Mouse (Mus musculus) fibroblast of lung, adult 2 months (primary cell): ENCODE measurements around the gene Ddx56.
A peak's percentile ranks its signal among the peaks of the same experiment; 100 is the strongest.
"Not testable (repeated sequence)": the region's sequence is repeated elsewhere in the genome, so short reads cannot be mapped to it uniquely, and the experiment has no call there.

Source experiments
- DNase-seq: peaks from one replicate; pipeline ENCODE4 v3.0.0-alpha.2; 2011; ENCODE audit warnings: low read depth

Gene Ddx56

GRCm38 (mm10) chr11:6261434-6262082, 6.0 kb downstream of the Ddx56 start:
- DNase-seq, result peak; percentile 24

GRCm38 (mm10) chr11:6259413-6259812, 8.2 kb downstream of the Ddx56 start:
- DNase-seq, result no peak

- DNase-seq, result no peak
Observed at GRCm38 (mm10) chr11:6256490-6257072, 11.0 kb downstream of the Ddx56 start.

- not testable (repeated sequence) for DNase-seq
Observed at GRCm38 (mm10) chr11:6254602-6255001, 13.0 kb downstream of the Ddx56 start.

GRCm38 (mm10) chr11:6252824-6253223, 14.7 kb downstream of the Ddx56 start:
- no peak for DNase-seq

- no peak for DNase-seq
Observed at GRCm38 (mm10) chr11:6252248-6252647, 15.3 kb downstream of the Ddx56 start.

GRCm38 (mm10) chr11:6244707-6245106, 22.9 kb downstream of the Ddx56 start:
- DNase-seq, result no peak

GRCm38 (mm10) chr11:6233025-6233424, 34.5 kb downstream of the Ddx56 start:
- DNase-seq, result no peak

- DNase-seq, result no peak
Observed at GRCm38 (mm10) chr11:6230012-6230411, 37.6 kb downstream of the Ddx56 start, which contains the start of gene Npc1l1. Gene Npc1l1, minus strand, starts transcription at chr11:6230143.

GRCm38 (mm10) chr11:6224541-6225229, 42.9 kb downstream of the Ddx56 start:
- no peak for DNase-seq

- DNase-seq, result no peak
Observed at GRCm38 (mm10) chr11:6222187-6222586, 45.4 kb downstream of the Ddx56 start.

GRCm38 (mm10) chr11:6219967-6220366, 47.6 kb downstream of the Ddx56 start:
- no peak for DNase-seq

- DNase-seq, result no peak
Observed at GRCm38 (mm10) chr11:6218189-6218896, 49.2 kb downstream of the Ddx56 start.

GRCm38 (mm10) chr11:6216834-6217233, 50.7 kb downstream of the Ddx56 start:
- DNase-seq, result no peak
